Mouse (Mus musculus): ENCODE measurements around the gene Blcap.

- TF ChIP-seq REST (IDR thresholded peaks at IDR 0.05; ENCODE audit: insufficient read depth, insufficient read length) (no peak), POLR2A (IDR thresholded peaks at IDR 0.05; ENCODE audit: insufficient read length, low read depth) (no peak), TCF12 (IDR thresholded peaks at IDR 0.05; ENCODE audit: insufficient read depth, poor library complexity, severe bottlenecking) (no peak), MAX (IDR thresholded peaks at IDR 0.05; ENCODE audit: low read depth) (no peak), USF1 (IDR thresholded peaks at IDR 0.05; ENCODE audit: low read depth) (no peak), E2F4 (IDR thresholded peaks at IDR 0.05; ENCODE audit: insufficient read depth) (no peak), MYOG (IDR thresholded peaks at IDR 0.05; ENCODE audit: control insufficient read depth in 1 of 3, insufficient read depth in 1 of 3, insufficient read length in 2 of 3, low read depth in 2 of 3) (no peak), MYOD1 (IDR thresholded peaks at IDR 0.05; ENCODE audit: control insufficient read depth in 1 of 3, insufficient read length in 2 of 3, low read depth in 2 of 3) (no peak), CEBPB (IDR thresholded peaks at IDR 0.05; ENCODE audit: insufficient read depth, poor library complexity, severe bottlenecking) (no peak), SRF (IDR thresholded peaks at IDR 0.05; ENCODE audit: control insufficient read depth, insufficient read length, low read depth) (no peak)
These were observed 42.9 kb upstream of the Blcap start for GRCm38 (mm10) chr2:157613997-157614396.
